Mouse (Mus musculus): ENCODE data around the gene Relt. TPM values are rescaled to one million over a fixed set of nuclear protein-coding genes. Genes with fewer than 3 reads are reported as not detected.

Gene Relt
- polyA plus RNA-seq, 1 experiment from 2014 or later: 4.0 TPM

- ATAC-seq (ENCODE audit: insufficient read depth, low FRiP score): no peak
- Histone ChIP-seq H3K4me2 (ENCODE audit: low read depth, low read length) (no peak overlapping the region), H3K27ac (ENCODE audit: low read length) (no peak overlapping the region), H3K9me3 (replicated peaks; ENCODE audit: control insufficient read depth, low read length) (no peaks in the 10 kb centered on the region), H3K36me3 (ENCODE audit: control insufficient read depth, insufficient read depth, low read length) (0 out of 2 replicates have a peak, but pooled peaks cover 3% of the 10 kb centered on the region), H3K27me3 (ENCODE audit: control insufficient read depth, insufficient read depth, low read length) (no peaks in the 10 kb centered on the region), H3K4me3 (replicated peaks; ENCODE audit: low read length) (no peak overlapping the region), H3K4me1 (ENCODE audit: control insufficient read depth, insufficient read depth, low read length) (peaks cover 16% of the 10 kb centered on the region), H3K9ac (ENCODE audit: low read length) (no peak overlapping the region)
- 81% methylated on average over 5 of the region's 5 CpGs for WGBS
Observed at GRCm38 (mm10) chr7:100904612-100905011, 41.4 kb upstream of the Relt start.

GRCm38 (mm10) chr7:100902451-100903137 is 39.3 kb upstream of the Relt start:
- no peak overlapping the region for H3K4me3 ChIP-seq (replicated peaks; ENCODE audit: low read length)
- H3K36me3 ChIP-seq (ENCODE audit: control insufficient read depth, insufficient read depth, low read length): 0 out of 2 replicates have a peak, but pooled peaks cover 3% of the 10 kb centered on the region
- no peak overlapping the region for H3K9ac ChIP-seq (ENCODE audit: low read length)
- no peaks in the 10 kb centered on the region for H3K9me3 ChIP-seq (replicated peaks; ENCODE audit: control insufficient read depth, low read length)
- peaks cover 4% of the 10 kb centered on the region for H3K4me1 ChIP-seq (ENCODE audit: control insufficient read depth, insufficient read depth, low read length)
- 75% methylated on average over 9 of the region's 9 CpGs for WGBS
- ATAC-seq (ENCODE audit: insufficient read depth, low FRiP score): no peak
- H3K4me2 ChIP-seq (ENCODE audit: low read depth, low read length): no peak overlapping the region
- H3K27me3 ChIP-seq (ENCODE audit: control insufficient read depth, insufficient read depth, low read length): no peaks in the 10 kb centered on the region
- no peak overlapping the region for H3K27ac ChIP-seq (ENCODE audit: low read length)

DNA sequence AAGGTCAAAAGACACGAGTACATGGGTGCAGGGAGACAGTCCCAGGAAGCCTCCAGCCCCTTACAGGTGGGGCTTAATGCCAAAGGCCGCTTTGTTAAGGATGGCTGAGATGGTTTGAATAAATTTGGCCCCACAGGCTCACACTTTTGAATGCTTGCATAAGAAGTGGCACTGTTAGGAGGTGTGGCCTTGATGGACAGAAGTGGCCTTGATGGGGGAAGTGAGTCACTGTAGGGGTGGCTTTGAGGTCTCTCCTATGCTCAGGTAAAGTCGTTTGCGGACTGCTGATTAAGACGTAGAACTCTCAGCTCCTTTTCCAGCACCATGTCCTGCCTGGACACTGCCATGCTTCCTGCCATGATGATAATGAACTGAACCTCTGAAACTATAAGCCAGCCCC is 34.6 kb upstream of the Relt start:
- no peak overlapping the region for H3K4me2 ChIP-seq (ENCODE audit: low read depth, low read length)
- ATAC-seq (ENCODE audit: insufficient read depth, low FRiP score): no peak
- no peaks in the 10 kb centered on the region for H3K9me3 ChIP-seq (replicated peaks; ENCODE audit: control insufficient read depth, low read length)
- H3K36me3 ChIP-seq (ENCODE audit: control insufficient read depth, insufficient read depth, low read length): no peaks in the 10 kb centered on the region
- H3K9ac ChIP-seq (ENCODE audit: low read length): no peak overlapping the region
- WGBS: 71% methylated on average over 5 of the region's 5 CpGs
- H3K27ac ChIP-seq (ENCODE audit: low read length): no peak overlapping the region
- no peaks in the 10 kb centered on the region for H3K27me3 ChIP-seq (ENCODE audit: control insufficient read depth, insufficient read depth, low read length)
- peaks cover 24% of the 10 kb centered on the region for H3K4me1 ChIP-seq (ENCODE audit: control insufficient read depth, insufficient read depth, low read length)
- no peak overlapping the region for H3K4me3 ChIP-seq (replicated peaks; ENCODE audit: low read length)

DNA sequence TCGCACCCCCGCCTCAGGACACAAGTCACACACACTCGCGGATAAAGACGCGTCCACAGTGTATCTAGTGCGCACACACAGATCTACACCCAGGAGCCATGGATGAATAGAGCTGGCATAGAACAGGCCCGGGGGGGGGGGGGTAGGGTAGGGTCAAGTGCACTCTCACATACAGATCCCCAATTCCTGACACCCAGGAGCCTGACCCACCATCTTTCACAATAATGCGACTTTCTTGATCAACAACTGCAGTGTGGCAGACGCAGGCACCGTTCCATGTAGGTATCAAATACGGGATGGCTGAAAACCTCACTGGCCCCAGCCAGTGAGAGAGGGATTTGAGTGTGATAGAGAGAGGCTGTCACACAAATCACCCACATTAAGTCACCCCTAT is 31.6 kb upstream of the Relt start:
- Histone ChIP-seq H3K36me3 (ENCODE audit: control insufficient read depth, insufficient read depth, low read length) (peaks cover 5% of the 10 kb centered on the region; the same call in 1 of the 2 replicates), H3K4me3 (replicated peaks; ENCODE audit: low read length) (peak overlapping the region; percentile 54), H3K27me3 (ENCODE audit: control insufficient read depth, insufficient read depth, low read length) (no peaks in the 10 kb centered on the region), H3K9ac (ENCODE audit: low read length) (peak overlapping the region; percentile 78), H3K4me2 (ENCODE audit: low read depth, low read length) (peak overlapping the region; percentile 96), H3K27ac (ENCODE audit: low read length) (no peak overlapping the region), H3K9me3 (replicated peaks; ENCODE audit: control insufficient read depth, low read length) (no peaks in the 10 kb centered on the region), H3K4me1 (ENCODE audit: control insufficient read depth, insufficient read depth, low read length) (peaks cover 24% of the 10 kb centered on the region)
- WGBS: 4% methylated on average over 12 of the region's 12 CpGs
- no peak; the same call in 1 of the 2 replicates for ATAC-seq (ENCODE audit: insufficient read depth, low FRiP score)

GRCm38 (mm10) chr7:100894057-100894832 is 31.0 kb upstream of the Relt start:
- Histone ChIP-seq H3K36me3 (ENCODE audit: control insufficient read depth, insufficient read depth, low read length) (peaks cover 8% of the 10 kb centered on the region; the same call in 1 of the 2 replicates), H3K4me3 (replicated peaks; ENCODE audit: low read length) (peak overlapping the region; percentile 54), H3K9me3 (replicated peaks; ENCODE audit: control insufficient read depth, low read length) (no peaks in the 10 kb centered on the region), H3K9ac (ENCODE audit: low read length) (peak overlapping the region; percentile 78), H3K4me1 (ENCODE audit: control insufficient read depth, insufficient read depth, low read length) (peaks cover 24% of the 10 kb centered on the region), H3K27ac (ENCODE audit: low read length) (no peak overlapping the region), H3K27me3 (ENCODE audit: control insufficient read depth, insufficient read depth, low read length) (no peaks in the 10 kb centered on the region), H3K4me2 (ENCODE audit: low read depth, low read length) (peak overlapping the region; percentile 96)
- WGBS: 4% methylated on average over 41 of the region's 53 CpGs
- peak; percentile 45; the same call in 1 of the 2 replicates for ATAC-seq (ENCODE audit: insufficient read depth, low FRiP score)

GRCm38 (mm10) chr7:100893249-100894056 is 30.2 kb upstream of the Relt start:
- whole genome bisulfite sequencing: 52% methylated on average over 20 of the region's 20 CpGs
- peak overlapping the region; percentile 78; the same call in 1 of the 2 replicates for H3K9ac ChIP-seq (ENCODE audit: low read length)
- no peaks in the 10 kb centered on the region for H3K27me3 ChIP-seq (ENCODE audit: control insufficient read depth, insufficient read depth, low read length)

GRCm38 (mm10) chr7:100886535-100886934 is 23.3 kb upstream of the Relt start:
- no peak overlapping the region for H3K4me2 ChIP-seq (ENCODE audit: low read depth, low read length)
- H3K36me3 ChIP-seq (ENCODE audit: control insufficient read depth, insufficient read depth, low read length): peaks cover 27% of the 10 kb centered on the region
- no peak overlapping the region for H3K9ac ChIP-seq (ENCODE audit: low read length)
- H3K27me3 ChIP-seq (ENCODE audit: control insufficient read depth, insufficient read depth, low read length): no peaks in the 10 kb centered on the region
- H3K9me3 ChIP-seq (replicated peaks; ENCODE audit: control insufficient read depth, low read length): no peaks in the 10 kb centered on the region
- H3K4me3 ChIP-seq (replicated peaks; ENCODE audit: low read length): no peak overlapping the region
- no peak for ATAC-seq (ENCODE audit: insufficient read depth, low FRiP score)
- H3K27ac ChIP-seq (ENCODE audit: low read length): no peak overlapping the region
- 29% methylated on average over 3 of the region's 3 CpGs for WGBS
- H3K4me1 ChIP-seq (ENCODE audit: control insufficient read depth, insufficient read depth, low read length): no peaks in the 10 kb centered on the region

More at GRCm38 (mm10) chr7:100893249-100894056, 30.2 kb upstream of the Relt start:
- Histone ChIP-seq H3K9me3 (replicated peaks; ENCODE audit: control insufficient read depth, low read length) (no peaks in the 10 kb centered on the region), H3K4me1 (ENCODE audit: control insufficient read depth, insufficient read depth, low read length) (peaks cover 24% of the 10 kb centered on the region), H3K4me2 (ENCODE audit: low read depth, low read length) (peak overlapping the region; percentile 96; the same call in 1 of the 2 replicates), H3K27ac (ENCODE audit: low read length) (no peak overlapping the region), H3K36me3 (ENCODE audit: control insufficient read depth, insufficient read depth, low read length) (peaks cover 12% of the 10 kb centered on the region; the same call in 1 of the 2 replicates), H3K4me3 (replicated peaks; ENCODE audit: low read length) (0 out of 2 replicates have a peak overlapping the region, but pooled peaks have one; percentile 54)
- no peak for ATAC-seq (ENCODE audit: insufficient read depth, low FRiP score)

- no peak for ATAC-seq (ENCODE audit: insufficient read depth, low FRiP score)
- Histone ChIP-seq H3K4me2 (ENCODE audit: low read depth, low read length) (no peak overlapping the region), H3K36me3 (ENCODE audit: control insufficient read depth, insufficient read depth, low read length) (peaks cover 28% of the 10 kb centered on the region), H3K9ac (ENCODE audit: low read length) (no peak overlapping the region), H3K27me3 (ENCODE audit: control insufficient read depth, insufficient read depth, low read length) (no peaks in the 10 kb centered on the region), H3K4me3 (replicated peaks; ENCODE audit: low read length) (no peak overlapping the region), H3K27ac (ENCODE audit: low read length) (no peak overlapping the region), H3K9me3 (replicated peaks; ENCODE audit: control insufficient read depth, low read length) (no peaks in the 10 kb centered on the region), H3K4me1 (ENCODE audit: control insufficient read depth, insufficient read depth, low read length) (no peaks in the 10 kb centered on the region)
- WGBS: 90% methylated on average over 4 of the region's 4 CpGs
Observed at GRCm38 (mm10) chr7:100884460-100884859, 21.2 kb upstream of the Relt start.
